Mouse (Mus musculus): Measurements from ENCODE around the gene Hils1.
A peak's percentile ranks its signal among the peaks of the same experiment; 100 is the strongest.
"Not testable (repeated sequence)": the region's sequence is repeated elsewhere in the genome, so short reads cannot be mapped to it uniquely, and the experiment has no call there.

The Hils1 gene

DNA sequence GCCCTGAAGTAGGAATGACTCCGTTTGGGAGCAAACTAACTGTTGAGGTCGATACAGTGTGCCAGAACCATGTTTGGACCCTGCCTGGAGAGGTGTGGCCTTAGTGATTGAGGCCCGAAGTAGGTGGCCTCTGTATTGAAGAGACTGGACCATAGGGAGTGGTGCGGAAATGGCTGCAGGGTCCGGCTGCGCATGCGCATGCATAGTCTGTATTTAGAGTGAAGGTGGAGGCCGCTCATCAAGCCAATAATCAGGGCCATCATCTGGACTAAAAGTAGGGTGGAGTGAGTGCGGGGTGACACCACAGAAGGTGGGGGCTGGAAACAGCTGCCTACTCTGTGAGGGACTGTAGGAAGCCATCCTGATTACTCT, 9.7 kb upstream of the Hils1 start:
- DNase-seq, result no peak

DNA sequence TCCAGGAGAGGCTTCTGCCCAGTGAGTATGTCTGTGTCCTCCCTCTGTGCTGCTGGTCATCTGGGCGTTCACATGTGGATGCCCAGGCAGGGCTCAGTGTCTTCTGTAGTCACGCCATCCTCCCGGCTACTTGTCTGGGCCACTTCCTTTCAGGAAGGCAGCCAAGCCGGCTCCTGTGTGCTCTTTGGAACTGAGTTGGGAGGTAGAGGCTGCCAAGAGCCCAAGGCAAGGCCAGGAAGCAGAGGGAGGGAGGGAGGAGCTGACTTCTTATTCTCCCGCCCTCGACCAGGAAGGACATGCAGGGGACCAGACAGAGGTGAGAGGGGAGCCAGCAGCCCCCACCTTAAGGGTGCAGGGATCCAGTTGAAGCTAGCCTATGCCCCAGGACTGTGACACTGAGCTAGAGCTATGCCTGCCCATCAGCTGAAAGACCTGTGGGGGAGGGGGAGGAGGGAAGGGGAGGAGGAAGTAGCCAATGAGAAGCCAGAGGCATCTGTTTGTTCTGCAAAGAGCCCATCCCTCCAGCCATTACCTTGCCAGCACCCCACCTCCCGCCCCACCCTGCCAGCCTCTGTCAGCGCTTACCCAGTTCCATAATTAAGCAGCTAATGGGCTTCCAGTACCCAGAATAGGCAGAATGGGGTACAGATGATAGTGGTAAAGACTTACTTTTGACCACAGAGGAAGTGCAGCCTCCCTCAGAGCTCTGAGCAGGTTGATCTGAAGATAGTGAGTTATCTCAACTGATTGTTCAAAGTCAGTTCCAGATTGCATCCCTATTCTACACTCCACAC, 9.1 kb upstream of the Hils1 start:
- DNase-seq, result peak; percentile 58

DNA sequence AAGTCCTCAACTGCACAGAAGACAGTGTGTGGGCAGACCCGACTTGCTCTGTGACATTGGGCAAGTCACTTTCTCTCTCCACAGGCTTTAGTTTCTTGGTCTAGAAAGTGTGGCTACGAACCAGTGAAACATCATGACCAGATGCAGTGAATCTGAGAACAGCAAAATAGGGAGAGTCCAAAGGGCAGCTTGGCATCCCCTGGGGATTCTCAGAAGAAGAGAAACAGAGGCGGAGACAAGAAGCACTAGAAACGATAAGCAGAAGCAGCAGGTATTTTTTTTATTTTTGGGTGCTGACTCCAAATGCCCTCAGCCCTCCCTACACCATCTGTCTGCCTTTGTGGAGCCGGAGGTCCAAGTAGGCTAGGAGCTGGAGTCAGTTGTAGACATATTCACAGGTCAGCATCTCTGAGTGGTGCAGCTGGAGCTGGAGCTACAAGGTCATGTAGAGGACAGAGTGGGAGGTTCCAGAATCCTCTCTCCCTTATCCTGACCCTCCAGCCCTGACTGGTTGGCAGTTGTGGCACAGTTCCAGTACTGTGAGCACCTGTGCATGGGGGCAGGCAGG, 4.8 kb upstream of the Hils1 start:
- DNase-seq, result no peak

DNA sequence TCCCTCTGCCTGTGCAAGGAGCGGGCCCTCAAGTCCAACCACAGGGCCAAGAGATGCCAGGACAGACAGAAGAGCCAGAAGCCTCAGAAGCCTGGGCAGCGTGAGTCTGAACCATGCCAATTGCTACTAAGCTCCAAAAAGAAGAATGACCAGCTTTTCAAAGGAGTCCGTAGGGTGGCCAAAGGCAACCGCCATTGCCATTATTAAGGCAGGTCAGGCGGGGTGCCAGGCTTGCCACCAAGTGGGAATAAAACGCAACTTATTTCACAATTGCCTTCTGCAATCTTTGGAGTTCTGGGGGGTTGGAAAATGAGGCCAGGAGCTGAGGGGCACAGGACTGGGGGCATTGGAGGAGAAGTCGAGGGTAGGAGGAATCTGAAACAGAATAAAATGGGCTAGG, 794 bp downstream of the Hils1 start:
- DNase-seq, result no peak

DNA sequence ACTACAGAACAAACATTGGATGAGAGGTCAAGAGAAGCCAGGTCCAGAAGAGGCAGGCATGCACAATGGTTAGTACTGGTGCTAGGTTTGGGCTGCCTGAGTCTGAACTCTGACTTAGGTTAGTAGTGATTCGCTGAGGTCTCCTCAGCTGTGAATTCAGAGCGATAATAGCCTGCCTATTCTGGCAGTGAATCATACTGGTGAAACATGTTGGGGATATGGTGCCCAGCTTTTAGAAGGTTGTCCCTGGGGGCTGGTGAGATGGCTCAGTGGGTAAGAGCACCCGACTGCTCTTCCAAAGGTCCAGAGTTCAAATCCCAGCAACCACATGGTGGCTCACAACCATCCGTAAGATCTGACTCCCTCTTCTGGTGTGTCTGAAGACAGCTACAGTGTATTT, 2.3 kb downstream of the Hils1 start:
- DNase-seq, result not testable (repeated sequence)

DNA sequence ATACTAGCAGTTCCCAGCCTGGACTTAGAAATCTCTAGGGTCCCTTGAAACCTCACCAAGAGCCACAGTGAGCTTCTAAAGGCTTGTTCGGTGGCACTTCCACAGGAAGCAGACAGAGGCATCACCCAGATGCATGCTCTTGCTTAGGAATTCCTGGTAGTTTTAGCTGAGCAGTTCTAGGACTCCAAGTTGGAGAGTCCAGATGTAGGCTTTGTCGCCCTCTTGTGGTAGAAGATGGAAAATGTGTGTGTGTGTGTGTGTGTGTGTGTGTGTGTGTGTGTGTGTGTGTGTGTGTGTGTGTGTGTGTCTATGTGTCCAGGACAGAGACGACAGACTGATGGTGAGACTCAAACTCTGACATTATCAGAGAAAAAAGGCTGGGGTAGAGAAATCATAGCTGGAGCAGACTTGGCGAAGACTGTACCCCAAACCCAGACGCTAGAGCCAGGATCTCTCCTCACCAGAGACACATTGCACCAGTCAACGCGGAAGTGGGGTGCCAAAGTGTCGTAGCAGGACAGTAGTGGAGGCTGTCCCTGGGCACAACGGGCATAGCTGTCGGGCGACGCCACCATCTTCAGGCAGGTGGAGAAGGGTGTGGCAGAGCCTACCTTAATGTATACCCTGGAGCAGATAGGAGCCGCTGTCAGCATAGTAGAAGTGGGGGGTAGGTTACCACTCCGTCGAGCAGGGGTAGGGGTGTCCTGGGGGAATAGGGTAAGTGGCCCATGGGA, 3.0 kb downstream of the Hils1 start:
- DNase-seq, result peak; percentile 73 to 83

DNA sequence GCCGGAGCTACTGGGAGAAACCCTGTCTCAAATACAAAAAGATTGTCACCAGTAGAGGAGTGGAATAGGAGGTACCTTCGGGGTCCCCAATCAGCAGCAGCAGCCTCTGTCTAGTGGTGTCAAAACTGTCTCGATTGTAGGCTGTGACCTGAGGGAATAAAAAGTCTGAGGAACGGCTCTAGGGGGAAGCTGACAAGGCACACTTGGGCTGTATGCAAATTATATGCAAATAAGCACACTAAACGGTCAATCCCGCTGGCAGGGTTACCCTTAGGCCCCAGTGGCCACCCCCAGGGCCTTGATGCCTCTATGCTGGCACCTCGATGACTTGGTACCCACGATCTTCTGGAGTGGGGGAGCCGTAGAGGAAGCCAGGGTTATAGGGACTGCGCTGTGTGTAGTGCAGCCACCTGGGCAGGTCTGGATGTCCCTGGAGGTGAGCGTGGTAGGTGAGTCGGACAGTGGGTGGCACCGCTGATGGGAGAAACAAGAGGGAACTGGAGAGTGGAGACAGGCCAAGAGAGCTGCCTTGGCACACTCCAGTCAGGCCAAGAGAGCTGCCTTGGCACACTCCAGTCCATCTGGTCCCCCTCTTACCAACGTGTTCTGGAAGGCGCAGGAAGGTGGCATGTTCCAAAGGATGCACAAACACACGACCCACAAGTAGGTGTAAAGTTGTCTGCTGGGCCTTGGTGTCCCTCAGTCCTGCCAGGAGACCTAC, 4.7 kb downstream of the Hils1 start:
- peak in 1 of 2 experiments; percentile 55 for DNase-seq

DNA sequence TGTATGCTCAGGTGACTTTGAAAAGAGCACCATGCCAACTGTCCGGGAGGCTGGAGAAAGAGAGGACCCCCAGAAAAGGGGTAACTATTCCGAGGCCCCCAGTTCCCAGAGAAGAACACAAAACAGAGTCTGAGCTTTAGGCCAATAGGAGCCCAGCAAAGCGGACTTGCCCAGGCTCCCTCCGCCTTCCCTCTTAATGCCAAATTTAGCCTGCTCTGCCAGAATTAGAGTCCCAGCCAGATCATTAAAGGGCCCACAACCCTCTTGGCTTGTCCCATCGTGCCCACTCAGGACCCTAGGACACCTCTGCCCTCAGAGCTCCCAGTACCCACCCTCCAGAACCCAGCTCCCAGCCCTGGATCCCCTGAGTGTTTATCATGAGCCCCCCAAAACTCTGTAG, 5.5 kb downstream of the Hils1 start:
- DNase-seq, result no peak

DNA sequence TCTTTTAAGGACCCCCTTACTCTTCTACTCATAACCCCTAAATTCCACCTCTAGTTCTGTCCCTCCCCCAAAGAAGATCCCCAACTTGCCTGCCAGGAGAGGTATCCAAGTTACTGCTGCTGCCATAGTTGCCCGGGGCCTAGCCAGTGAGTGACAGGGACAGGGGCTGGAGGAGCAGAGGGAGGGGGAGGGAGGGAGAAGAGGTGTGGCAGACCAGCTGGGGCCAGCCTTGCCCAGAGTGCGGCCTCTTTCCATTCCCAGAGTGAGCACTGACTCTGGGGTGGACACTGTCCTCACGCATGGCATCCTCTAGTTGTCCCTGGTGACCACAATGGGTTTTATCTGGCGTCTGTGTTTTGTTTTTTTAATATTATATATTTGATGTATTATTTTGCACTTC, 5.9 kb downstream of the Hils1 start:
- no peak for DNase-seq

DNA sequence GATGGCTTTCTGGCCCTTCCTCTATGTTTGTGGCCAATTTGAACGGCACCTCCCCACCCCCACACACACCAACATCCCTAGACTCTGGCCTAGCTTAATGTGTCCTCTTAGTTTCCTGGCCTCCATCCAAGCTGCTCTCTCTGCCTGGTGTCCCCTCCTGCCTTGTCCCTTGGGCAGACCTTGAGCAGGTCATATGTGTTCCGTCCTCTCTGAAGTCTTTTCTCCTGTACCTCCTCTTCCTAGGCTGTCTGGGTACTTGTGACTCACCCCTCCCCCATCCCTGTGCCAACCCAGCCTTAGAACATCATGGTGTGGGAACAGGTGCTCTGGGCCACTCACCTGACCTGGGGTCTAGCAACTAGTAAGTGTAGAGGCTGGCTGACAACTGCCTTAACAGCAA, 7.6 kb downstream of the Hils1 start:
- no peak for DNase-seq

DNA sequence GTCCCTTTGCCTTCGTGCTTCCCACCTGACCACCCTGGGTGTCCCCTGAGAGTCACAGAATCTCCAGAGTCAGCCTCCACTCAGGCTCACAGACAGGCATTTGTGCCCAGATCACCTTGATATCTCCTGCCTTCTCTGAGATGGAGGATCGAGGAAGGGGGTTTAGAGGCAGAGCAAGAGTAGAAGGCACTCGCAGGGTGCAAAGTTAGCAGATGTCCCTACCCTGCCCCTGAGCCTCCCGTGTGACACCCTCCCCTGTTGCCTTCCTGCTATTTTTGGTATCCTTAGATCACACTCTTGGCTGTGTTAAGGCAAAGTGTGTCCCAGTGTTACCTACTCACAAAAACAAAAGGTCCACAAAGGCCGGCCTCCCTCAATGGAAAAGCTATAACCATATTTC, 8.8 kb downstream of the Hils1 start, which contains the start of gene Sgca:
Gene Sgca (minus strand): TSS at position 129 of the 400 bp plus-strand sequence.
- no peak for DNase-seq

DNA sequence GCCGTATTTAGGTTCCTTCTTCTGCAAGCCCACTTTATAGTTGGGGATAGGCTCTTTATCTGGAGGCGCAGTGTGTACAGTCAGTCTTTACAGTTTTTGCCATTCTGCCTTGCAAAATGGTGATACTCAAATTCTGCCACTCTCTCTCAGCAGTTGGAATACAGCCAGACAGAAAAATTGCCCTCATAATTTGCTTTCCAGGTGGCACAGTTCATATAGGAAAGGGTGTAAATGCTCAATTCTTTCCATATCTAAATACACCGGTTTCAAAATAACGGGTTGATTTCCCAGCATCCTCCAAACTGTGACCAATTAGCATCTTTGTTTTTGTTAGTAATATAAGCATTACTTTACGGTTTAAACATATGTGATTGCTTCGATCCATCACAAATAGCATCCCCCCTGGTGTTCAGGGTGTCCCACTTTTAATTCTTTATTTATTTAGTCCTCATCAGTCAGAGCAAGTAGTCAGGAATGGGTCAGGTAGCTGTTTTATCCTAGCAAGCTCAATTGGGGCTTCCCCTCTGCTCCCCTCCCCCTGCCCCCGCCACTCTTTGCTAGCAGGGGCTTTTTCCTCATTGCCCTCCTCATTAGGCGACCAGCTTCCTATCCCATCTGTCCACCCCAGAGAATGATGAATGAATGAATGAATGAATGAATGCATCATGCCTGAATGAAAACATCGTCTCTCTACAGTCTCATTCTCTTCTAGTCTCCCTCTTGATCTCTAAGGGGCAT, 11.0 kb downstream of the Hils1 start:
- DNase-seq, result no peak

DNA sequence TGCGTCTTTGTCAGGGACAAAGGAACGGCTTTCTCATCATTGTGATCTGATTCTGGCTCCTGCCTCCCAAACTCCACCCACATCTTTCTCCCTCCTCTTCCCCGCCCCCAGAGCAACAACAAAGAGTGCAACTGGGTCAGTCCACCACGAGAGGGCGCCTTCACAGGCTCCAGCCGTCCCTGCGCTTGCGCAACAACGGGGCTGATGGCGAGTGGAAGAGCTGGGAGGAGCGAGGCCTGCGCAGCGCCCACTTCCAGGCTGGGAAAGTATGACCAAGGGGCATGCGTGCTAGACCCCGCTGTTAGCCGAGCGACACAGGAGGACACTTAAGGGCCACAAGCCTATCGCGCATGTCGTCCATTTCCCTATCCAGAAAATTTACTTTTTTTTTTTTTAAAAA, 11.6 kb downstream of the Hils1 start:
- DNase-seq, result peak; percentile 98

DNA sequence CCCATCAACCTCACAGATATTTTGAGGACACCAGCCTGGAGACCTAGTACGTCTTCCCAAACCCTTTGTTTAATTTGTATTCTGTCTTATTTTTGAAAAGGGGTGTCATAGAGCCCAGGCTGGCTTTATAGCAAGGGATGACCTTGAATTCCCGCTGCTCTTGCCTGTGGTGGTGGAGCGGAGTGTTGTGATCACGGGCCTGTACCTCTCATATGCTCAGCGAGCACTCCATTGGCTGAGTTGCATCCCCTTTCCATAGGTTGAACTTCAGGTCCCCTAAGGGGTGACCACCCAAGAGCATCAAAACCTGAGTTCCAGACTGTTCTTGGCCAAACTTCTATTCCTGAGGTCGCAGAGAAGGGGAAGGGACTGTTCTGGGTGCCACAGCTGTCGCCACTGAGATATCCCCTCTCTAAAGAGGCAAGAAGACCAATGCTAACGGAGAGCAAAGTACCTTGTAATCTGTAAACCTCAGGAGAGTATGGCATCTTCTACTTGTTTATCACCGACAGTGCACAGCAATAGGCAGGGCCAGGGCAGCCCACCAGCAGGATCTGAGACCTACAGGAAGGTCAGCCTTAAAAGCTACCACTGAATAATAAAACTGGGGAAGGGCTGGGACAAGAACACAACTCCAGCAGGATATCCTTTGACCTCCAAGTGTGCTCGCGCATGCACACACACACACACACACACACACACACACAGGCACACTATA, 12.2 kb downstream of the Hils1 start:
- DNase-seq, result no peak

DNA sequence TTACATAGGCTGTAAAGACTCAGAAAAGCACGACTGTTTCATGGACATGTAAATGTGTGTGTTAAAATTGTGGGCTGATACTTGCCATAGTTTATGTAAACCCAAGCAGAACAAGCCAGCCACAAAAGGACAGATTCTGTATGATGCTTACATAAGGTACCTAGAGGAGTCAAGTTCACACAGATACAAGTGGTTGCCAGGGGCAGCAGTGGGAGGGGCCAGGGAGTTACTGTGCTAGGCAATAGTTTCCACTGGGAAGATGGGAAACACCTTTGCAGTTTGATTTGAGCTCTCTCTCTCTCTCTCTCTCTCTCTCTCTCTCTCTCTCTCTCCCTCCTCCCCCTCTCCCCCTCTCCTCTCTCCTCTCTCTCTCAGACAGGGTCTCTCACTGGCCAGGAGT, 17.7 kb downstream of the Hils1 start:
- no peak for DNase-seq

DNA sequence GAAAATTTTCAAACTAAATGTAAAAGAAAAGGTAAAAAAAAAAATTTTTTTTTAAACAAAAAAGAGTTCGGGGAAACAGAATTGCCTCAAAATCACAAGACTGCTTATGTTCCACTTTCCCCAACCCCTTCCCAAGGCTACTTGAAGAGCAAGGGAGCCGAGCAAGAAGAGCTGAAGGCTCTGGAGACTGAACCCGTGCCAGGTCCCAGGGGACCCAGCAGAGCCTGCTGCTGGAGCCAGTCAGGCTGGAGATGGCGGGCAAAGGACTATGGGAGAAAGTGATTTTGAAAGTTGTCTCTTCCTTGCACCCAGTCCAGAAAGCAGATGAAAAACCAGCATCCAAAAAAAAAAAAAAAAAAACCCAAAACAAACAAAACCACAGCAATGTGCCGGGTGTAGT, 18.4 kb downstream of the Hils1 start:
- no peak for DNase-seq

DNA sequence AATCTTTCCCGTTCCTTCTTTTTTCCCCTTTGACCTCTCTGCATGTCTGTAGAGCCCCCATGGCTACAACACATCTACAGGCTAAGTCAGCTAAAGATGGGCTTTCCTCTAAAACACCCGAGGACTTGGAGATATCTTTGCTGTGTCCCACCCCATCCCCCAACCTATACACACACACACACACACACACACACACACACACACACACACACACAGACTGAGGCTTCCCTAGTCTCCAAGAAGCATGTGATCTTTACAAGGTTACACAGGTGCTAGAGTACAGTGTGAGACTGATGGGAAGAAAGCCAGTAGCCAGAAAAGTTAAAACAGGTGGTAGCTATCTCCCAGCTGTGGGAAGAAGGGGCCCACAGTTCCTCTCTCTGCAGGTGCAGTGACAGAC, 19.0 kb downstream of the Hils1 start:
- DNase-seq, result no peak

DNA sequence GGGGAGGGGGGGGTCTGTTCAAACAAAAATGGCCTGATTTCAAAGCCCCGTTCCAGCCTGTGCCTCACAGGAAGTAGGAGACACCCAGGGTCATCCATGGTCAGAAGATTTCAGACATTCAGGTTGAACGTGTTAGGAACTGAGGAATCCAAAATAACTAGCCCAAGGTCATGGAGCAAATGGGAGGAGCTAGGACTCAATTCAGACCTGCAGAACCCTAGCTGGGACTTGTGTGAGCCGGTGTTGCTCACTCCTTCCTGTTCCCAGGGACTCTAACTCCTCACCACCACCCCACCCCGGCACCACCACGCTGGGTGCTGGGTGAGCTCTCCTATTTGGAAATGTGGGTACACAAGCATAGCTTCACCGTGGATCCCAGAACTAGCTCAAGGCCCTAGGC, 19.9 kb downstream of the Hils1 start:
- no peak for DNase-seq

DNA sequence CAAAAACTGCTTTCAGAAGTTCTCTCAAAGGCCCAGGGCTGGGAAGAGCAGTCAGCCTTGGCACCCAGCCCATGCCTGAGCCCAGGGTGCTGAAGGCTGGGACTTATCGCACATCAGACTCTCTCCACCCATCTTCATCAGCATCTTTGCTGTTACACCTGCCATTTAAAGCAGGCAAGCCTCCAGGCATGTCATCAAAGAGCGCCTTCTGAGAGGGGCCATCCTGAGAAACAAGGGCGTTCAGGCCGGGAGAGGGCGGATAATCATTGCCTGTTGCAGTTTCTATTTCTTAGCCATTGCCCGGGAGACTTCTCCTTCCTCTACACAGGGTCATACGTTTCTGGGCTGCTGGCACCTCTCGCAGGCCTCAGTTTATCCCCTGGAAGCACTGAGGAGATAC, 20.5 kb downstream of the Hils1 start:
- DNase-seq, result peak in 1 of 2 experiments; percentile 7

DNA sequence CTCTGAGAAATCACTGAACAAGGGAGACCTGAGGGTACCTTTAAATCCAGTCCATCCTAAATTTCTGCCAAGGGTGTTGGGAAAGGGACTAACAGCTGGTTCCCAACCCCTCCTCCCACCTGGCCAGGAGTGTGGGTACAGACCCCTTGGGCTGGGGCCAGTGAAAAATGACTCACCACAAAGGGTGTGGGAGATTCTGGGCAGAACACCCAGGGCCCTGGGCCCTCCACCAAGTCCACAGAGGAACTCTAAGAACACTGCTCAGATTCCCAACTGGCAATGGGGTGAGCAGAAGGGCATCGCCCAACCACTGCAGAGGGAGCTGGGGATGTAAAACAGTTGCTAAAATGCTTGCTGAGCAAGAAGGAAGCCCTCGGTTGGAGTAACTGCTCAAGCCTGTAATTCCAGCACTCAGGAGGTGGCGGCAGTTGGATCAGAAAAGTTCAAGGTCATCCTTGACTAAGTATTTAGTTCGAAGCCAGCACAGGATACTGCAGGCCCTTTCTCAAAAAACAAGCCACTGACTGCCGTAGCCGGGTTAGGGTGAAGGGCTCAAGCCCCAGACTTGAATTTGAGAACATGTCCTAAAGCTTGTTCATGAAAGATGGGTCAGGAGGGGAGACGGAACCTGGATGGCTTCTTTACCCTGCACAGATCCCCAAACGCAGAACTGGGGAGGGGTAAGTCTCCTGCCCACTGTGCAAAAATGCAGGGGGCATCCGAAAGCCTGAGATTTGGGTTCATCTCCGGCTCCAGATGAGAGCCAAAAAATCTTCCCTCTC, 21.6 kb downstream of the Hils1 start:
- DNase-seq, result peak in 1 of 2 experiments; percentile 18

DNA sequence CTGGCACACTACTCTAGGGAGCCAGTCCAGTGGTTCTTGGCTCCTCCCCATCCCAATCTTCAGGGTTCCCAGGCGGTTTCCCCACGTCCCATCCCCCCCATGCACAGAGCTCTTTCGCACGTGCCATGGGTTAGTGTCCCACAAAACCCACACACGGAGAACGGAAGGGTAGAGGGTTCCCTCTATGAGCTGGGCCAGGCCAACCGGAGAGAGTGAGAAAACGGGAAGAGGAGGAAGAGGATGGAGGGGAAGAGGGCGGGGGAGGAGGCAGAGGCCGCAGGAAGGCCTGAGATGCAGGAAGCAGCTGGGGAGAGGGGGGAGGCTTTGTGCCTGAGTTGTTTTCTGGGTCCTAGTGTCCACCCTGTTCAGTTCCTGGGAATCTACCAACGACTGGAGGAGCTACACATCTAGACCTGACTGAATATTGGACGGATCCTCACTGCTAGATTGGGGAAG, 22.2 kb downstream of the Hils1 start:
- DNase-seq, result peak; percentile 82 to 90

All from cerebellum, postnatal 36 days (tissue).